In the genomic region with DNA sequence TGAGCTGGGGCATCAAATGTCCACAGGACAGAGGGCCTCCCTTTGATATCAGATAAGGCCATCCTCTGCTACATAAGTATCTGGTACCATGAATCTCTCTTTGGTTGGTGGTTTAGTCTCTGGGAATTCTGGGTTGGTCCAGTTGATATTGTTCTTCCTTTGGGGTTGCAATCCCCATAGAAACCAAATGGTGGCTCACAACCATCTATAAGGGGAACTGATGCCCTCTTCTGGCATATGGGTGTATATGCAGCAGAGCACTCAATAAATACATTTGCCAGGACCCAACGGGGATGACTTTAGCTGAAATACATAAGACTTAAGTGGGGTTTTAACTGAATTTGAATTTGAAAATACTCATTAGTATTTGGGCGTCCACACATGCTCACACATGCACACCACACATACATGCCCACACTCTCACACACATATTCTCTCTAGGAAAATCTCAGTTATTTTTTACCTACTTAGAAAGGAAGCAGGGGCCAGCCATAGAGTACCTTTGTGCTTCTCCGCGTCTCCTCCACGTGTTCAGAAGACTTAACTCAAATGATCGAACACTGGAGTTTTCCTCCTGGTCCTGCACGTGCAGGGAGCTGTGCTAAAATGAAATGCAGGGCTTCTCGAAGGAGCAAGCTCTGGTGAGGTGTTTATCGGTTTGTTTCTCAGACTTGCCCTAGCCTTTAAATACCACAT, we compare ENCODE assay signal across 9 mouse cellular contexts. TPM values are rescaled to one million over a fixed set of nuclear protein-coding genes. Genes with fewer than 3 reads are reported as not detected.
DNase-seq lines count a peak whose midpoint lies in the region; ATAC-seq lines count a peak whose summit lies in the region.
"Had no signal": no experiment of that assay in that cellular context is flagged by ENCODE, and none has a peak within 500 bp of the region (broad histone marks: within the 10 kb centered on the region; RNA-seq: fewer than 3 reads in every experiment).

No protein-coding gene starts in this region.

- H3K27me3 ChIP-seq in forebrain, embryonic 12.5 days, result peaks cover 13% of the 10 kb centered on the region
- H3K27me3 ChIP-seq in limb, embryonic 12.5 days, result peaks cover 15% of the 10 kb centered on the region; the same call in 1 of the 2 replicates
- no peaks in the 10 kb centered on the region for H3K27me3 ChIP-seq in neural tube, embryonic 14.5 days (ENCODE audit: control insufficient read depth, insufficient read depth, low read length)

- no peak overlapping the region for H3K4me2 ChIP-seq in forebrain, embryonic 12.5 days
- peak overlapping the region; percentile 67 for H3K4me2 ChIP-seq in limb, embryonic 12.5 days
- no peak overlapping the region for H3K4me2 ChIP-seq in neural tube, embryonic 14.5 days (ENCODE audit: low read depth, low read length)

- H3K27ac ChIP-seq in forebrain, embryonic 12.5 days, result no peak overlapping the region
- H3K27ac ChIP-seq in limb, embryonic 12.5 days, result peak overlapping the region; percentile 31; the same call in 1 of the 2 replicates
- no peak overlapping the region for H3K27ac ChIP-seq in neural tube, embryonic 14.5 days (ENCODE audit: low read depth, low read length)

- 49% methylated on average over 9 of the region's 9 CpGs for WGBS in forebrain, embryonic 12.5 days
- WGBS in limb, embryonic 12.5 days, result 46% methylated on average over 9 of the region's 9 CpGs
- WGBS in neural tube, embryonic 14.5 days, result 49% methylated on average over 9 of the region's 9 CpGs

- no peak overlapping the region for H3K9ac ChIP-seq in forebrain, embryonic 12.5 days
- no peak overlapping the region for H3K9ac ChIP-seq in limb, embryonic 12.5 days (replicated peaks)
- H3K9ac ChIP-seq in neural tube, embryonic 14.5 days (replicated peaks; ENCODE audit: low read depth, low read length), result no peak overlapping the region

- no peak overlapping the region for H3K4me3 ChIP-seq in forebrain, embryonic 12.5 days (replicated peaks)
- H3K4me3 ChIP-seq in limb, embryonic 12.5 days (replicated peaks), result no peak overlapping the region
- no peak overlapping the region for H3K4me3 ChIP-seq in neural tube, embryonic 14.5 days (ENCODE audit: low read depth, low read length)

- H3K9me3 ChIP-seq in forebrain, embryonic 12.5 days, result no peaks in the 10 kb centered on the region
- no peaks in the 10 kb centered on the region for H3K9me3 ChIP-seq in limb, embryonic 12.5 days
- H3K9me3 ChIP-seq in neural tube, embryonic 14.5 days (ENCODE audit: control insufficient read depth, low read length), result no peaks in the 10 kb centered on the region

- 0 out of 2 replicates have a peak, but pooled peaks have one; percentile 31 for ATAC-seq in forebrain, embryonic 12.5 days (ENCODE audit: low FRiP score)
- peak; percentile 80 for ATAC-seq in inflammation-experienced regulatory T-cells, adult 6 months
- no peak for ATAC-seq in limb, embryonic 12.5 days (ENCODE audit: insufficient number of reproducible peaks, insufficient read depth, low FRiP score, low TSS enrichment, low read depth)
- peak; percentile 31; the same call in 1 of the 2 replicates for ATAC-seq in neural tube, embryonic 14.5 days (ENCODE audit: low read depth)

- H3K4me1 ChIP-seq in forebrain, embryonic 12.5 days, result peaks cover 26% of the 10 kb centered on the region
- H3K4me1 ChIP-seq in limb, embryonic 12.5 days (replicated peaks), result peaks cover 27% of the 10 kb centered on the region
- H3K4me1 ChIP-seq in neural tube, embryonic 14.5 days (ENCODE audit: control insufficient read depth, insufficient read depth, low read length), result peaks cover 8% of the 10 kb centered on the region; the same call in 1 of the 2 replicates

- no peaks in the 10 kb centered on the region for H3K36me3 ChIP-seq in forebrain, embryonic 12.5 days (replicated peaks)
- peaks cover 17% of the 10 kb centered on the region; the same call in 1 of the 2 replicates for H3K36me3 ChIP-seq in limb, embryonic 12.5 days
- no peaks in the 10 kb centered on the region for H3K36me3 ChIP-seq in neural tube, embryonic 14.5 days (ENCODE audit: control insufficient read depth, insufficient read depth, low read length)

- DNase-seq in right cerebral cortex, adult 18-20 months, result peak; percentile 24
- no peak for DNase-seq in right cerebral cortex, postnatal 36 days (ENCODE audit: low spot score in 2 of 2)
- DNase-seq in adrenal gland, postnatal 14 days, result peak; percentile 65
- DNase-seq in urinary bladder, adult 2 months (ENCODE audit: low spot score), result no peak

RNA-seq across cellular contexts. Expression of gene Gsta4, which starts 11.5 kb away (rescaled TPM):
- total RNA-seq in adrenal gland, postnatal 14 days (2021), result 58.5 and 58.7 TPM in 2 replicates
- polyA plus RNA-seq in forebrain, embryonic 12.5 days (2016; fragmentation: Nextera tagmentation; extraction: Ambion mirVana), result 36.7 and 43.0 TPM in 2 replicates
- polyA plus RNA-seq in inflammation-experienced regulatory T-cells, adult 6 months (2017; shearing (Covaris generic)), result 10 to 100 TPM in 2 of 3 experiments, under 1 TPM in 1; 0.62 to 23.4 (median 19.3) TPM
- polyA plus RNA-seq in limb, embryonic 12.5 days (2016; fragmentation: Nextera tagmentation; extraction: Ambion mirVana), result 133 and 140 TPM in 2 replicates
- polyA plus RNA-seq in neural tube, embryonic 14.5 days (2014; fragmentation: Nextera tagmentation; extraction: Ambion mirVana), result 34.4 and 34.9 TPM in 2 replicates
- 1,883 and 2,290 TPM in 2 replicates for polyA plus RNA-seq in urinary bladder, adult 2 months (2012; rRNA removed)

RNA-seq across cellular contexts. Expression of gene Gsta1, which starts 36.4 kb away (rescaled TPM):
- not detected in 2 replicates for total RNA-seq in adrenal gland, postnatal 14 days (2021)
- not detected in 2 replicates for polyA plus RNA-seq in forebrain, embryonic 12.5 days (2016; fragmentation: Nextera tagmentation; extraction: Ambion mirVana)
- not detected for polyA plus RNA-seq in inflammation-experienced regulatory T-cells, adult 6 months (2017; shearing (Covaris generic))
- not detected in 2 replicates for polyA plus RNA-seq in limb, embryonic 12.5 days (2016; fragmentation: Nextera tagmentation; extraction: Ambion mirVana)
- not detected in 2 replicates for polyA plus RNA-seq in neural tube, embryonic 14.5 days (2014; fragmentation: Nextera tagmentation; extraction: Ambion mirVana)
- polyA plus RNA-seq in urinary bladder, adult 2 months (2012; rRNA removed), result 6.8 and 7.6 TPM in 2 replicates
- polyA plus RNA-seq: gonadal fat pad, adult 2 months had no signal

Comparison
In these comparisons a context has a peak if more than half of its experiments do, and no peak if none do; other contexts are left out.
1. DNase-seq: peak in right cerebral cortex, adult 18-20 months (single experiment) and adrenal gland, postnatal 14 days (single experiment); none in right cerebral cortex, postnatal 36 days (0 of 2) and urinary bladder, adult 2 months (single experiment).
2. RNA of gene Gsta4, which starts 11.5 kb away (polyA plus RNA-seq): 1,883 to 2,290 TPM in urinary bladder, adult 2 months; 133 to 140 TPM in limb, embryonic 12.5 days, 36.7 to 43.0 TPM in forebrain, embryonic 12.5 days, 34.4 to 34.9 TPM in neural tube, embryonic 14.5 days and 0.62 to 23.4 TPM in inflammation-experienced regulatory T-cells, adult 6 months; every median in the first group is over 10 times any median in the second.